Mouse (Mus musculus) adrenal gland, postnatal 25 days (tissue): ENCODE measurements around the gene Gm11111. TPM values are rescaled to one million over a fixed set of nuclear protein-coding genes. Genes with fewer than 3 reads are reported as not detected.

Source experiments
- DNase-seq: peaks from one replicate; pipeline ENCODE4 v3.0.0; 2021; ENCODE audit warnings: mixed read lengths
- total RNA-seq: library from RNA; stranded (reverse); gene quantifications from 2 replicates; pipeline ENCODE4 v1.2.3, GENCODE M21; 2021

The Gm11111 gene
- total RNA-seq, 1 experiment from 2014 or later: not detected

GRCm38 (mm10) chr5:98582051-98582450 lies 29.6 kb downstream of the Gm11111 start:
- no peak for DNase-seq

DNA sequence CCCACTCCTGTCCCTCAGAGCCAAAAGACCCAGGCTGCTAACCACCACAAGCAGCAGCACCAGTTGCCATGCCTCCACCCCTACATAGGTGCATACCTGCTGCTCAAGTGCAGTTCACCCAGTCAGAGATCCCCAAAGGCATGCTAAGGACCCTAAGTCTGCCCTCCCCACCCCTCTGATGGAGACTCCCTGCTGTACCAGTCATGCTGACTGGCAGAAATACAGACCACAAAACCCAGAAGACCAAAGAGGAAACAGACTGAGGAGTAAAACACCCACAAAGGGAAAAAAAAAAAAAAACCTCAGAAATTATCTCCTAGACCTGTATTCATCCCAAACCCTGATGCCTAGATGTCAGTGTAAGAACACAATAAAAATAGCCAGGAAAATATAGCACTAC lies 33.4 kb downstream of the Gm11111 start:
- DNase-seq: no peak

Other genes starting within 250 kb of the Gm11111 start
- gene Cfap299, start 223.4 kb upstream of the Gm11111 start, total RNA-seq: not detected in 2 replicates